In the genomic region with DNA sequence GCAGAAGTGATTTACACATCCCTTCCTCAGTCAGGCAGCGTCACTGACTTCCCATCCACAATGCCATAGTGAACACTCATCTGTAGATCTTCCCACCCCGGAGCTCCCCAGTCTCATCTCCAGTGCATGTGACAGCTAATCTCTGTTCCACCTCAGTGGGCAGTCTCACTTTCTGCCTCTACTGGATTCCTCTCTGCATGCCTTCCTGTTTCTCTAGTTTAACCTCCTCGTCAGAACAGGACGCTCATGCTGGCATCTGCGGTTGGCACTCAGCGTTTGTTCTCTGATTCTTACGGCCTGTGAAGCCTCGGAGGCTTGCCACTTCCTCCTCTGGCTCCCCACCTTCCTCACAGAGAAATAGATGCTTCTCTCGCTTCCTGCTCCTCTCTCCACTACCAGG, we compare ENCODE assay signal across 10 mouse cellular contexts. TPM values are rescaled to one million over a fixed set of nuclear protein-coding genes. Genes with fewer than 3 reads are reported as not detected.
DNase-seq lines count a peak whose midpoint lies in the region; ATAC-seq lines count a peak whose summit lies in the region.
"Had no signal": no experiment of that assay in that cellular context is flagged by ENCODE, and none has a peak within 500 bp of the region (broad histone marks: within the 10 kb centered on the region; RNA-seq: fewer than 3 reads in every experiment).

No protein-coding gene starts in this region.

- H3K36me3 ChIP-seq in heart, embryonic 16.5 days (ENCODE audit: control insufficient read depth, insufficient read depth), result no peaks in the 10 kb centered on the region
- H3K36me3 ChIP-seq in midbrain, embryonic 15.5 days (replicated peaks), result no peaks in the 10 kb centered on the region
- H3K36me3 ChIP-seq: heart, embryonic 15.5 days had no signal

- DNase-seq in lung, adult 18-20 months, result peak; percentile 46 to 63
- DNase-seq in lung, postnatal 10 days, result no peak
- DNase-seq in thymus, postnatal 25 days, result peak; percentile 85
- DNase-seq in cerebellum, postnatal 36 days, result no peak
- no peak for DNase-seq in neural tube, embryonic 10.5 days (ENCODE audit: extremely low spot score, low spot score)

- H3K4me2 ChIP-seq in heart, embryonic 16.5 days (ENCODE audit: low read depth, low read length), result no peak overlapping the region
- H3K4me2 ChIP-seq in midbrain, embryonic 15.5 days, result no peak overlapping the region

- H3K9ac ChIP-seq in heart, embryonic 16.5 days (ENCODE audit: low read length), result no peak overlapping the region
- no peak overlapping the region for H3K9ac ChIP-seq in midbrain, embryonic 15.5 days
- H3K9ac ChIP-seq: heart, embryonic 15.5 days; liver, embryonic 14.5 days had no signal

- peak overlapping the region; percentile 75; the same call in 1 of the 2 replicates for H3K27ac ChIP-seq in heart, embryonic 16.5 days (ENCODE audit: low read length)
- no peak overlapping the region for H3K27ac ChIP-seq in midbrain, embryonic 15.5 days
- H3K27ac ChIP-seq: liver, embryonic 14.5 days had no signal

- H3K4me1 ChIP-seq in heart, embryonic 16.5 days (ENCODE audit: control insufficient read depth, insufficient read depth, low read length), result peaks cover 20% of the 10 kb centered on the region
- H3K4me1 ChIP-seq in midbrain, embryonic 15.5 days, result 0 out of 2 replicates have a peak, but pooled peaks cover 8% of the 10 kb centered on the region

- no peak for ATAC-seq in heart, embryonic 16.5 days (replicated peaks; ENCODE audit: extremely low read depth, insufficient read depth, low FRiP score)
- peak; percentile 83 for ATAC-seq in monocyte, adult 5-6 weeks (replicated peaks; ENCODE audit: insufficient number of reproducible peaks, low FRiP score, low TSS enrichment, poor library complexity, severe bottlenecking)
- ATAC-seq in midbrain, embryonic 15.5 days (replicated peaks), result no peak

- no peak overlapping the region for H3K4me3 ChIP-seq in heart, embryonic 16.5 days (ENCODE audit: low read length)
- H3K4me3 ChIP-seq in midbrain, embryonic 15.5 days, result no peak overlapping the region

- no peaks in the 10 kb centered on the region for H3K27me3 ChIP-seq in heart, embryonic 16.5 days (ENCODE audit: control insufficient read depth, insufficient read depth, low read length)
- no peaks in the 10 kb centered on the region for H3K27me3 ChIP-seq in midbrain, embryonic 15.5 days (replicated peaks)
- H3K27me3 ChIP-seq: heart, embryonic 15.5 days had no signal

- no peaks in the 10 kb centered on the region for H3K9me3 ChIP-seq in heart, embryonic 16.5 days (replicated peaks; ENCODE audit: control insufficient read depth, low read length)
- no peaks in the 10 kb centered on the region for H3K9me3 ChIP-seq in midbrain, embryonic 15.5 days
- H3K9me3 ChIP-seq: heart, embryonic 15.5 days had no signal

- WGBS in heart, embryonic 16.5 days, result 42% methylated on average over 9 of the region's 9 CpGs
- WGBS in midbrain, embryonic 15.5 days, result 53% methylated on average over 9 of the region's 9 CpGs

RNA-seq across cellular contexts. Expression of a gene that starts 50.2 kb away (rescaled TPM):
- 0.80 and 0.87 TPM in 2 replicates for polyA plus RNA-seq in heart, embryonic 16.5 days (2015; fragmentation: Nextera tagmentation; extraction: Ambion mirVana)
- not detected in 3 replicates for total RNA-seq in monocyte, adult 5-6 weeks (2017)
- 0.19 TPM in 2 replicates for polyA plus RNA-seq in midbrain, embryonic 15.5 days (2015; fragmentation: Nextera tagmentation; extraction: Ambion mirVana)

Comparison
In these comparisons a context has a peak if more than half of its experiments do, and no peak if none do; other contexts are left out.
1. DNase-seq: peak in lung, adult 18-20 months (2 of 2) and thymus, postnatal 25 days (single experiment); none in lung, postnatal 10 days (single experiment), cerebellum, postnatal 36 days (0 of 2) and neural tube, embryonic 10.5 days (single experiment).